Comparison of ENCODE assay signal across 9 mouse cellular contexts in genomic region chr13:104563019-104563418, GRCm38 (mm10).
"Had no signal": no experiment of that assay in that cellular context is flagged by ENCODE, and none has a peak within 500 bp of the region (broad histone marks: within the 10 kb centered on the region; RNA-seq: fewer than 3 reads in every experiment).

No protein-coding gene starts in this region.

- DNase-seq: kidney, adult 8-10 months; kidney, postnatal 25 days; liver; liver, embryonic 13.5 days; lung, adult 18-20 months; thymus, postnatal 4 days had no signal

- H3K4me2 ChIP-seq: liver, embryonic 13.5 days; midbrain, embryonic 13.5 days; neural tube, embryonic 15.5 days had no signal

- H3K9ac ChIP-seq: liver, embryonic 13.5 days; midbrain, embryonic 13.5 days; neural tube, embryonic 15.5 days had no signal

- H3K4me3 ChIP-seq: liver, embryonic 13.5 days; midbrain, embryonic 13.5 days; neural tube, embryonic 15.5 days had no signal

- H3K27ac ChIP-seq: liver, embryonic 13.5 days; midbrain, embryonic 13.5 days; neural tube, embryonic 15.5 days; stomach, postnatal 0 days had no signal

- ATAC-seq: midbrain, embryonic 13.5 days had no signal

- H3K4me1 ChIP-seq: liver, embryonic 13.5 days; midbrain, embryonic 13.5 days; neural tube, embryonic 15.5 days had no signal

- H3K27me3 ChIP-seq: liver, embryonic 13.5 days; midbrain, embryonic 13.5 days; neural tube, embryonic 15.5 days had no signal

- H3K36me3 ChIP-seq: liver, embryonic 13.5 days; midbrain, embryonic 13.5 days; neural tube, embryonic 15.5 days had no signal

- H3K9me3 ChIP-seq: liver, embryonic 13.5 days; midbrain, embryonic 13.5 days; neural tube, embryonic 15.5 days had no signal
